Mouse (Mus musculus) right cerebral cortex, adult 2 months (tissue): ENCODE results near the gene Adgrd1.

Experiments used
- DNase-seq, 2 experiments: peaks; one replicate each; pipeline ENCODE4 v3.0.0; 2021 to 2022; ENCODE audit warnings: low spot score in 2 of 2

Gene Adgrd1

GRCm38 (mm10) chr5:129155902-129156311 is 59.4 kb downstream of the Adgrd1 start:
- DNase-seq: no peak

DNA sequence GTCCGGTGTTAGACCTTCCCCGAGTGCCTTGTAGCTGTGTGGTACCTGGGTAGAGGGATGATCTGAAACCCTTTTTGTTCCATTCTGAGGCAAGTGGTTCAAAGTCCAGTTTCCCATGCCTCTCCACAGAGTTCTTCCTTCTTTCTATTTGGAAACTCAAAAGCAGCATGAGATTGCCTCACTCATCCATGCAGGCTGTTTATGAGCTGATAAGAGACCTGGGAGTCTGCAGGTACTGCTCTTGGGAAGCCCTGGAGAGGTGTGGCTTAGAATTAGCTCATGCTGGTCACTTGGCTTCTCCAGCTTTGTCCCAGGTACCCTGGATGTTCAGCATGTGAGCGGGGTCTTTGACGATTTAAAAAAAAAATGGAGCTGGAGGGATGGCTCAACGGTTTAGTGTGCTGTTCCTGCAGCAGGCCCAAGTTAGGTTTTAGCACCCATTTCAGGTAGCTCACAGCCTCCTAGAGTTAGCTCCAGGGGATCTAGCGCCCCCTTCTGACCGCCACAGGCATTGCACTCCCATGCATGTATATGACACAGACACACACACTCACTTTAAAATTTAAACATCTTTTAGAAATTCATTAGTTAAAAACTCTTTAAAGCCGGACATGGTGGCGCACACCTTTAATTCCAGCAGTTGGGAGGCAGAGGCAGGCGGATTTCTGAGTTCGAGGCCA is 65.0 kb downstream of the Adgrd1 start:
- no peak for DNase-seq

DNA sequence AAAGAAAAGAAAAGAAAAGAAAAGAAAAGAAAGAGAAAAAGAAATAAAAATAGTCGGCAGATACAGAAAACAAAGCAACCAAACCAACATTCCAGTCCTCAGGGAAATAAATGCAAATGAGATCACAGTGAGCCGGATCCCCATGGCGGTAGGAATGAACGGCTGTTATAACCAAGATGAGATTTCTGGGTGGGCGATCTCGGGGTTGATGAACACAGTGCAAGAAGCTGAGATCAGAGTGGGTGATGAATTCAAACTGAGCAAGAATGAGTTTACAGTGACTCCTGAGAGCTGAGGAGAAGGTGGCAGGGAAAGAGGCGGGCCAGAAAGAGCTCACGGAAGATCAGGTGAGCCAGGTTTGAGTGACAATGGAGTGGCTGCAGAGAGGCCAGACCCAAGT is 66.9 kb downstream of the Adgrd1 start:
- no peak for DNase-seq

DNA sequence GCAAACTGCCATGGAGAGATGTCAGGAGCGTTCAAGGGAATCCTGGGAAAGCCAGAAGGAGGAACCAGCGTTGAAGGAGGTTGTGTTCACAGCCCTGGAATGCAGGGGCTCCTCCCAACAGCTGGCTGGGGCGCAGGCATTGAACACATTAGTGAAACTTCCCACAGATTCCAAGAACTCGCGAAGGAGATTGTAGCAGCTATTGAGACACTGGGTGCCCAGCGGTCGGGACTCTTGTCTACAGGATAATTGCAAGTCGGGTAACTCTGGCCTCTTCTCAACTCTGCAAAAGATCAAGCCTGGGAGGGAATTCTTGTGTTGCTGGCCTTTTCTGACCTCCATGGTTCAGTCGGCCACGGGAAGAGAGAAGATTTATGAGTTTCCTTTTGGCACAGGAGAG is 67.5 kb downstream of the Adgrd1 start:
- no peak for DNase-seq

- DNase-seq: no peak
Observed at GRCm38 (mm10) chr5:129164911-129165584, 68.5 kb downstream of the Adgrd1 start.

GRCm38 (mm10) chr5:129165595-129165994 is 69.0 kb downstream of the Adgrd1 start:
- DNase-seq: no peak

- DNase-seq: no peak
Observed at GRCm38 (mm10) chr5:129169090-129169489, 72.5 kb downstream of the Adgrd1 start.

DNA sequence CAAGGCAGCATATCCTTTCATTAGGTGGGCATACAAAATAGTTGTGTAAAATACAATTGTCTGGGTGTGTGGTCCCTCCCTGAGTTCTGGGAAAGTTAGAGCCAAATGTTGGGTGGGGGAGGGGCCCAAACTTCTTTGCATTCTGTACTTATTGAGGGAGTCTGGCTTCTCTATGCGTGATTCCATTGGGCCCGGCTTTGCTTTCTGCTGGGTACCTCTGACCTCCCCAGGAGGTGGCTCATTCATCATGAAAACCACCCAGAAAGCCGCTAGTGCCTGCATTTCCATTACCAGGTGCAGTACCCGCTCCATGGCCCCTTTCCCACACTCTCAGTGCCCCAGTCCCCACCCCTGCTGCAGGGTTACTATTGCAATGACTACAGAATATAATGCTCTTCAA is 73.0 kb downstream of the Adgrd1 start:
- DNase-seq: no peak

DNA sequence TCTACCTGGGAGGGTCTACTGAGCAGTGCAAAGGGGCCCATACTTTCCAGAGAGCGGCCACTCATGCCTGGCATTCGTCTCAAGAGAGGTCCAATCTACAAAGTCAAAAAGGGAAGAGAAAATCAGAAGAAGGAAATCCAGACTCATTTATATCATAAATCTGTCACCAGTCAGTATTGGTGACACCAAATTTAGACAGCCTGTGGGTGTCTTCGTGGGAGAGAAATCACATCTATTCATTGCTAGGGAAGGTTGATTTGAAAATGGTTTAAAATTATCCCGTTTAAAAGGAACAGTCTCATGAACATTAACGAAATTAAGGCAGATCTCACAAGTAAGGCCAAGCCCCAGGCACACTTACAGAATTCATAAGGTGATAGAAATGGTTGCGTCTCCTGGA is 76.0 kb downstream of the Adgrd1 start:
- DNase-seq: peak; percentile 26 to 32

GRCm38 (mm10) chr5:129175925-129176324 is 79.4 kb downstream of the Adgrd1 start:
- no peak for DNase-seq

GRCm38 (mm10) chr5:129177697-129178511 is 81.4 kb downstream of the Adgrd1 start:
- peak; percentile 88 to 94 for DNase-seq

DNA sequence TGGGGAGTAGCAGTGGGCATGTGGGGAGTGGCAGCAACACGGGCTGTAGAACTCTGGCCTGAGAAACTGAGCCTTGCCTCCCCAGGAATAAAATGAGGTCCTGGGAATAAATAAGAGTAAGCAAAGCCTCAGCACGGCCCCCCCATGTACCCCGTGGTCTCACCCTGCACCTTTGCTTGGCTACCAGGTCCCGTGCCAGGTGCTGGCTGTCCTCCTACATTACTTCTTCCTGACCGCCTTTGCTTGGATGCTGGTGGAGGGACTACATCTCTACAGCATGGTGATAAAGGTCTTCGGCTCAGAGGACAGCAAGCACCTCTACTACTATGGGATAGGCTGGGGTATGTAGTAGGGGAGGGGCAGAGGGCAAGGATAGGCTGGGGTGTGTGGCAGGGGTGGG is 82.8 kb downstream of the Adgrd1 start:
- no peak for DNase-seq

DNA sequence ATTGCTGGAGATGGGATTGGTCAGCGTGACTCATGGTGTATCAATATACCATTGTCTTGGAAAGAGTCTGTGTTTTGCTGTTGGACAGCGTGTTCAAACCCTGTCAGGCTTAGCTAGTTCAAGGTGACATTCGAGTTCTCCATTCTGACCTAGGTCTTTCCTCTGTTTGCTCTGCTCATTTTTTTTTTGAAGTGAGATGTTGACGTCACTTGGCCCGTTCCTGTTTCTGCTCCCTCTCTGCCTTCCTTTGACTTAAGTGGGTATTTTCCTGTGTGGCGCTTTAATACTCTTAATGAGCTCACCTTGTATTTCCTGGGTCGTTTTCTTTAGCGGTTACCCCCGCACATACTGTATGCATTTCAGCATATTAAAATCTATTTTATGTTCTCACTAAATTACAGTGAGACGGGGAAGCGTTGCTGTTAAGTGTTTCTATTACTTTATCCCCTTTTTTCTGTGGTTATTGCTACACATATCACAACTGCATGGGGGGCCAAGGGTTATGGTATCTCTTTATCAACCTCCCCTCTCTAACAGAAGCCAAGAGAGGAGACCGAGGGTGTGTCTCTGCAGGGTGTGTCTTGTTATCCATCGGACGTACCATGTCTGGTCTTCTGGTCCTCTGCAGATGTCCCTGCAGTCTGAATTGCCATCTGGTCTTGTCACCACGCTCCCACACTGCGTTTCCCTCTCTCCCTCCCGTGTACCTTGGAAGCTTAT is 83.6 kb downstream of the Adgrd1 start:
- no peak for DNase-seq

- no peak for DNase-seq
Observed at GRCm38 (mm10) chr5:129180715-129181228, 84.2 kb downstream of the Adgrd1 start.

- no peak for DNase-seq
Observed at GRCm38 (mm10) chr5:129181450-129181849, 84.9 kb downstream of the Adgrd1 start.

GRCm38 (mm10) chr5:129182554-129182953 is 86.0 kb downstream of the Adgrd1 start:
- DNase-seq: peak; percentile 55 to 56

GRCm38 (mm10) chr5:129186260-129186659 is 89.7 kb downstream of the Adgrd1 start:
- peak in 1 of 2 experiments; percentile 47 for DNase-seq

- no peak for DNase-seq
Observed at GRCm38 (mm10) chr5:129186926-129187325, 90.4 kb downstream of the Adgrd1 start.

DNA sequence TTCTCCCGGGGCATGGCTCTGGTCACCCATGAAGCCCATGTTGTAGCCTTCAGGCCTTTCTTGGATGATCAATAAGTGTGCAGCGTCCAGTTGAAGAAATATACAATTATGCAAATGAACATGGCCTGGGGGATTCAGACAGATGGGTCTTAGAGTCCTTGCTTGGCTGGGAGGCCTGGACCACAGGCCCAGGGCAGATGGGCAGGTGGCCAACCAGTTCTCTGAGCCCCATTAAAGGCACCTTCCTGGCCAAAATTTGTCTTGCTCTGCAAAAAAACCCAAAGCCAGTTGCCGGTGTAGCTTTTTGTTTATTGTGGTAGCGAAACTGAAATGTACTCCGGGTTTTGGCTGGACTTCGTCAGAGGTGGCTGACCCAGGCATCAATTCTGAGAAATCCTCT is 92.5 kb downstream of the Adgrd1 start:
- no peak for DNase-seq

DNA sequence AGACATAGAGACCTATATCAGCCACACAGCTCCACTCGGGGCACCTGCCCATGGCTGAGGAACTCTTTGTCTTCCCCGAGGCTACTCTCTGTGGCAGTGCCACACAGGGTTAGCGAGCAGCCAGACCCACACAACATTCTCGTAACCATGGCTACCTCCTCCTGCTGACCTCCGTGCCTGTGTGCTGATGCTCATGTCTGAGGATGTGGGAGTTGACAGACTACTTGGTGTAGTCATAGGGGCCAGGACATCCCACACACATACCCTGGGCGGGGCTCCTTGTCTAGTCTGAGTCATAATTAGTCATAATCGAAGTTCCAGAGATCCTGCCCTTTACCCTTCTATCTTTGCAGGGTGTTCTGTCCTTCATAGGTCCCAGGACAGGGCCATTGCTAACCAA is 93.5 kb downstream of the Adgrd1 start:
- no peak for DNase-seq

DNA sequence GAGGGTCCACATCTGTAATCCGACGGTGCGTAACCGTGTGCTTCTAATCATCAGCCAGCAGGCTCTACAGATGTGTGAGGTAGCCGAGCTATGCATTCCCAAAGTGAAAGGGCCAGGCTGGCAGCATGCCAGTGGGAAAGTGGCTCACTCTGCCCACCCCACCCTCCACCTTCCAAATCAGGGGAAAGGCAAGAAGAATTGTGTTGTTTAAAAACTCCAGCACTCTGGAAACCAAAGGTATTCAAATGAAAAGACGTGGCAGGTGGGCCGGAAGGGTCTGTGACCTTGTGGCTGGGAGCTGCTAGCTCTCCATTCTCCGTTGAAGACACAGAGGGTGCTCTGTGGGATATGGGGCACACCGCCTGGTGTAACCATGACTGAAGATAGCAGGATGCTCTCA is 100.0 kb downstream of the Adgrd1 start:
- DNase-seq: no peak
